Comparison of ENCODE assay signal across 11 mouse cellular contexts in genomic region chr14:76076602-76077001, GRCm38 (mm10). TPM values are rescaled to one million over a fixed set of nuclear protein-coding genes. Genes with fewer than 3 reads are reported as not detected.
DNase-seq lines count a peak whose midpoint lies in the region; ATAC-seq and TF ChIP-seq lines count a peak whose summit lies in the region.
"Had no signal": no experiment of that assay in that cellular context is flagged by ENCODE, and none has a peak within 500 bp of the region (broad histone marks: within the 10 kb centered on the region; RNA-seq: fewer than 3 reads in every experiment).

No protein-coding gene starts in this region.

- no peak overlapping the region for H3K4me3 ChIP-seq in kidney, embryonic 14.5 days (ENCODE audit: low read length)
- no peak overlapping the region for H3K4me3 ChIP-seq in hindbrain, embryonic 13.5 days
- no peak overlapping the region for H3K4me3 ChIP-seq in midbrain, embryonic 15.5 days
- H3K4me3 ChIP-seq in gastrocnemius, adult 2 months: no peak overlapping the region
- H3K4me3 ChIP-seq: heart, embryonic 15.5 days; megakaryocyte, embryonic 14.5 days had no signal

- no peak overlapping the region for H3K9ac ChIP-seq in kidney, embryonic 14.5 days (ENCODE audit: low read depth, low read length)
- H3K9ac ChIP-seq in hindbrain, embryonic 13.5 days: no peak overlapping the region
- H3K9ac ChIP-seq in midbrain, embryonic 15.5 days: no peak overlapping the region
- H3K9ac ChIP-seq: heart, embryonic 15.5 days had no signal

- intact Hi-C loops in gastrocnemius, adult 2 months (cut with DNase I): loop anchor here (1.0 to 2.0 kb wide), 2 partner anchors 178 to 200 kb away; no protein-coding TSS in a partner anchor

- 0 out of 2 replicates have a peak, but pooled peaks have one; percentile 46 for ATAC-seq in kidney, embryonic 14.5 days (ENCODE audit: low FRiP score, low TSS enrichment)
- ATAC-seq in hindbrain, embryonic 13.5 days (ENCODE audit: low FRiP score): peak; percentile 30; the same call in 1 of the 2 replicates
- ATAC-seq in midbrain, embryonic 15.5 days (replicated peaks): peak; percentile 82
- no peak for ATAC-seq in activated CD4-positive, CD25-positive, alpha-beta regulatory T cell, adult 4 months
- ATAC-seq: intestine, postnatal 0 days had no signal

- no peak overlapping the region for H3K27ac ChIP-seq in kidney, embryonic 14.5 days (ENCODE audit: low read depth, low read length)
- peak overlapping the region; percentile 36; the same call in 1 of the 2 replicates for H3K27ac ChIP-seq in hindbrain, embryonic 13.5 days
- peak overlapping the region; percentile 69 for H3K27ac ChIP-seq in midbrain, embryonic 15.5 days
- H3K27ac ChIP-seq in gastrocnemius, adult 2 months: no peak overlapping the region
- H3K27ac ChIP-seq: heart, embryonic 15.5 days had no signal

- whole genome bisulfite sequencing in kidney, embryonic 14.5 days: 62% methylated on average over 4 of the region's 4 CpGs
- 40% methylated on average over 4 of the region's 4 CpGs for WGBS in hindbrain, embryonic 13.5 days
- 20% methylated on average over 4 of the region's 4 CpGs for WGBS in midbrain, embryonic 15.5 days

- no peaks in the 10 kb centered on the region for H3K9me3 ChIP-seq in kidney, embryonic 14.5 days (ENCODE audit: control insufficient read depth, low read length)
- H3K9me3 ChIP-seq in hindbrain, embryonic 13.5 days: no peaks in the 10 kb centered on the region
- no peaks in the 10 kb centered on the region for H3K9me3 ChIP-seq in midbrain, embryonic 15.5 days
- H3K9me3 ChIP-seq: heart, embryonic 15.5 days; megakaryocyte, embryonic 14.5 days had no signal

- no peaks in the 10 kb centered on the region for H3K36me3 ChIP-seq in kidney, embryonic 14.5 days (ENCODE audit: control insufficient read depth, insufficient read depth, low read length)
- H3K36me3 ChIP-seq in hindbrain, embryonic 13.5 days: no peaks in the 10 kb centered on the region
- no peaks in the 10 kb centered on the region for H3K36me3 ChIP-seq in midbrain, embryonic 15.5 days (replicated peaks)
- H3K36me3 ChIP-seq: heart, embryonic 15.5 days had no signal

- no peak overlapping the region for H3K4me2 ChIP-seq in kidney, embryonic 14.5 days (replicated peaks; ENCODE audit: low read depth, low read length)
- H3K4me2 ChIP-seq in hindbrain, embryonic 13.5 days: no peak overlapping the region
- peak overlapping the region; percentile 21 for H3K4me2 ChIP-seq in midbrain, embryonic 15.5 days
- H3K4me2 ChIP-seq: heart, embryonic 15.5 days had no signal

- no peak for DNase-seq in kidney, adult 11 months
- peak; percentile 69 for DNase-seq in brain, embryonic 18.5 days (ENCODE audit: low read depth, low spot score)
- DNase-seq in spleen, adult 18-20 months: no peak
- DNase-seq in gastrocnemius, adult 2 months: no peak

- H3K27me3 ChIP-seq in kidney, embryonic 14.5 days (ENCODE audit: control insufficient read depth, insufficient read depth, low read length): no peaks in the 10 kb centered on the region
- H3K27me3 ChIP-seq in hindbrain, embryonic 13.5 days: peaks cover 7% of the 10 kb centered on the region; the same call in 1 of the 2 replicates
- no peaks in the 10 kb centered on the region for H3K27me3 ChIP-seq in midbrain, embryonic 15.5 days (replicated peaks)

- TF ChIP-seq CTCF in gastrocnemius, adult 2 months (IDR thresholded peaks at IDR 0.05): no peak

- no peaks in the 10 kb centered on the region for H3K4me1 ChIP-seq in kidney, embryonic 14.5 days (ENCODE audit: control insufficient read depth, insufficient read depth, low read length)
- H3K4me1 ChIP-seq in hindbrain, embryonic 13.5 days (replicated peaks): peaks cover 14% of the 10 kb centered on the region
- peaks cover 19% of the 10 kb centered on the region for H3K4me1 ChIP-seq in midbrain, embryonic 15.5 days
- H3K4me1 ChIP-seq: heart, embryonic 15.5 days had no signal

RNA-seq across cellular contexts. Expression of gene Gpalpp1, which starts 34.0 kb away (rescaled TPM):
- polyA plus RNA-seq in kidney, embryonic 14.5 days (2014; fragmentation: Nextera tagmentation; extraction: Ambion mirVana): 8.5 and 13.3 TPM in 2 replicates
- polyA plus RNA-seq in hindbrain, embryonic 13.5 days (2015; fragmentation: Nextera tagmentation; extraction: Ambion mirVana): 12.7 and 13.2 TPM in 2 replicates
- polyA plus RNA-seq in midbrain, embryonic 15.5 days (2015; fragmentation: Nextera tagmentation; extraction: Ambion mirVana): 13.9 TPM in 2 replicates
- total RNA-seq in gastrocnemius, adult 2 months (2021): 1 to 10 TPM; 5.8 to 7.4 TPM
- 10 to 100 TPM; 11.0 to 11.3 TPM for polyA plus RNA-seq in activated CD4-positive, CD25-positive, alpha-beta regulatory T cell, adult 4 months (2017; shearing (Covaris generic))

RNA-seq across cellular contexts. Expression of gene Nufip1, which starts 34.1 kb away (rescaled TPM):
- polyA plus RNA-seq in kidney, embryonic 14.5 days (2014; fragmentation: Nextera tagmentation; extraction: Ambion mirVana): 16.1 and 17.7 TPM in 2 replicates
- 14.7 and 15.6 TPM in 2 replicates for polyA plus RNA-seq in hindbrain, embryonic 13.5 days (2015; fragmentation: Nextera tagmentation; extraction: Ambion mirVana)
- polyA plus RNA-seq in midbrain, embryonic 15.5 days (2015; fragmentation: Nextera tagmentation; extraction: Ambion mirVana): 12.8 and 13.2 TPM in 2 replicates
- 1 to 10 TPM; 3.8 to 3.9 TPM for total RNA-seq in gastrocnemius, adult 2 months (2021)
- polyA plus RNA-seq in activated CD4-positive, CD25-positive, alpha-beta regulatory T cell, adult 4 months (2017; shearing (Covaris generic)): 1 to 10 TPM; 7.4 to 7.6 TPM

Comparison
In these comparisons a context has a peak if more than half of its experiments do, and no peak if none do; other contexts are left out.
1. H3K27ac ChIP-seq: peak in hindbrain, embryonic 13.5 days (single experiment) and midbrain, embryonic 15.5 days (single experiment); none in kidney, embryonic 14.5 days (single experiment) and gastrocnemius, adult 2 months (single experiment).